Mouse (Mus musculus): ENCODE measurements around the gene Spata33.

- TF ChIP-seq CTCF (IDR thresholded peaks at IDR 0.05; ENCODE audit: low read depth) (no peak), EP300 (optimal IDR thresholded peaks at IDR 0.05) (no peak)
Observed at GRCm38 (mm10) chr8:123181391-123181790, 31.2 kb upstream of the Spata33 start.
